In genomic region chr3:38571224-38571623, GRCm38 (mm10) we compare ENCODE assay signal across 21 mouse cellular contexts.
"Had no signal": no experiment of that assay in that cellular context is flagged by ENCODE, and none has a peak within 500 bp of the region (broad histone marks: within the 10 kb centered on the region; RNA-seq: fewer than 3 reads in every experiment).

No protein-coding gene starts in this region.

- H3K27me3 ChIP-seq: kidney, embryonic 15.5 days; limb, embryonic 12.5 days; limb, embryonic 15.5 days; midbrain, embryonic 12.5 days; midbrain, embryonic 15.5 days; neural tube, embryonic 13.5 days; stomach, embryonic 15.5 days had no signal

- H3K4me1 ChIP-seq: limb, embryonic 12.5 days; limb, embryonic 15.5 days; stomach, embryonic 15.5 days had no signal

- ATAC-seq: intestine, postnatal 0 days; liver, postnatal 0 days; lung, postnatal 0 days; midbrain, embryonic 15.5 days had no signal

- H3K36me3 ChIP-seq: kidney, embryonic 15.5 days; limb, embryonic 12.5 days; limb, embryonic 15.5 days; midbrain, embryonic 12.5 days; midbrain, embryonic 15.5 days; neural tube, embryonic 13.5 days; stomach, embryonic 15.5 days had no signal

- H3K4me2 ChIP-seq: kidney, embryonic 15.5 days; limb, embryonic 12.5 days; limb, embryonic 15.5 days; liver, embryonic 11.5 days; midbrain, embryonic 12.5 days; midbrain, embryonic 15.5 days; neural tube, embryonic 13.5 days; stomach, embryonic 15.5 days had no signal

- H3K9me3 ChIP-seq: kidney, embryonic 15.5 days; limb, embryonic 12.5 days; limb, embryonic 15.5 days; midbrain, embryonic 12.5 days; midbrain, embryonic 15.5 days; neural tube, embryonic 13.5 days; stomach, embryonic 15.5 days had no signal

- H3K4me3 ChIP-seq: kidney, embryonic 15.5 days; limb, embryonic 12.5 days; limb, embryonic 15.5 days; midbrain, embryonic 12.5 days; midbrain, embryonic 15.5 days; neural tube, embryonic 13.5 days; stomach, embryonic 15.5 days had no signal

- H3K27ac ChIP-seq: kidney, embryonic 15.5 days; limb, embryonic 12.5 days; limb, embryonic 15.5 days; liver, embryonic 14.5 days; midbrain, embryonic 12.5 days; midbrain, embryonic 15.5 days; neural tube, embryonic 13.5 days; stomach, embryonic 15.5 days had no signal

- DNase-seq: kidney, adult 2 months; kidney, postnatal 10 days; kidney, postnatal 36 days; left cerebral cortex, postnatal 4 days; liver, postnatal 0 days; lung, postnatal 36 days; retina, postnatal 1 day; right cerebral cortex, postnatal 25 days; spleen, adult 18-20 months; thymus, postnatal 36 days had no signal

- H3K9ac ChIP-seq: kidney, embryonic 15.5 days; limb, embryonic 12.5 days; limb, embryonic 15.5 days; liver, embryonic 14.5 days; liver, postnatal 0 days; midbrain, embryonic 12.5 days; midbrain, embryonic 15.5 days; neural tube, embryonic 13.5 days; stomach, embryonic 15.5 days had no signal
